Mouse (Mus musculus): ENCODE measurements around the gene Clta. TPM values are rescaled to one million over a fixed set of nuclear protein-coding genes. Genes with fewer than 3 reads are reported as not detected.

Clta gene
- polyA plus RNA-seq, 1 experiment from 2014 or later: 237 TPM

DNA sequence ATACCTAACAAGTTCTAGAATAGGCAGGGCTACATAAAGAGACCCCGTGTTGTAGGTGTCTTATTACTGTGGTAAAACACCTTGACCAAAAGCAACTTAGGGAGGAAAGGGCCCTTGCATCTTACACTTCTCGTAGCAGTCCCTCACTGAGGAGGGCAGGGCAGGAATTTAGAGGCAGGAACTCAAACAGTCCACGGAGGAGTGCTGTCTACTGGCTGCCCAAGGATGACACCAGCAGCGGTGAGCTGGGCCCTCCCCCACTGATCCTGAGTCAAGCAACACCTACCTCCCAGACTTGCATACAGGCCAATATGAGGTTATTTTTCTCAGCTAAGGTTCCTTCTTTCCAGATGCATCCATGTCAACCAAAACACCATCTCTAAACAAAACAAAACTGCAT, 24.0 kb upstream of the Clta start:
- ATAC-seq (ENCODE audit: insufficient read depth) (no peak), DNase-seq (no peak)
- TF ChIP-seq CTCF (IDR thresholded peaks at IDR 0.05; ENCODE audit: low read depth): no peak
- Histone ChIP-seq H3K4me2 (no peak overlapping the region), H3K9ac (no peak overlapping the region), H3K4me1 (ENCODE audit: insufficient read depth) (peaks cover 9% of the 10 kb centered on the region; the same call in 1 of the 2 replicates), H3K9me3 (ENCODE audit: low read depth, low read length) (no peaks in the 10 kb centered on the region), H3K27me3 (ENCODE audit: insufficient read depth, low read length) (no peaks in the 10 kb centered on the region), H3K27ac (ENCODE audit: low read depth) (no peak overlapping the region), H3K4me3 (ENCODE audit: low read depth, low read length) (no peak overlapping the region), H3K36me3 (ENCODE audit: insufficient read depth) (no peaks in the 10 kb centered on the region)
- WGBS: 71% methylated on average over 4 of the region's 4 CpGs

DNA sequence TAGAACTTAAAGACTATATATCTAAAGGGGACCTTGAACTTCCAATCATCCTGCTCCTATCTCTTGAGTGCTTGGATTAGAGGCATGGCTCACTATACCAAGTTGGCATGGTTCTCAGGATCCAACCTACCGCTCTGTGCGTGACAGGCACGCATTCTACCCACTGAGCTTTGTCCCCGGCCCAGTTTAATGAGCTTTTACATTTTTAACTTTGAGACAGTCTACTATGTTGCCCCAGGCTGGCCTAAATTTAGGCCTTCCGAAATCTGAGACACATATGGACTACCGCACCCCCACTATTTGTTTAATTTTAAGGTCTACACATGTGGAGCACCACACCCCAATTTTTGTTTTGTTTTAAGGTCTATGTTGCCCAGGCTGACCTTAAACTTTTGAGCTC, 23.4 kb upstream of the Clta start:
- no peak for ATAC-seq (ENCODE audit: insufficient read depth)
- Histone ChIP-seq H3K27ac (ENCODE audit: low read depth) (no peak overlapping the region), H3K4me2 (no peak overlapping the region), H3K4me3 (ENCODE audit: low read depth, low read length) (no peak overlapping the region), H3K27me3 (ENCODE audit: insufficient read depth, low read length) (no peaks in the 10 kb centered on the region), H3K36me3 (ENCODE audit: insufficient read depth) (no peaks in the 10 kb centered on the region), H3K4me1 (ENCODE audit: insufficient read depth) (peaks cover 9% of the 10 kb centered on the region; the same call in 1 of the 2 replicates), H3K9me3 (ENCODE audit: low read depth, low read length) (no peaks in the 10 kb centered on the region), H3K9ac (no peak overlapping the region)
- no peak for DNase-seq
- no peak for TF ChIP-seq CTCF (IDR thresholded peaks at IDR 0.05; ENCODE audit: low read depth)
- 97% methylated on average over 6 of the region's 6 CpGs for WGBS

DNA sequence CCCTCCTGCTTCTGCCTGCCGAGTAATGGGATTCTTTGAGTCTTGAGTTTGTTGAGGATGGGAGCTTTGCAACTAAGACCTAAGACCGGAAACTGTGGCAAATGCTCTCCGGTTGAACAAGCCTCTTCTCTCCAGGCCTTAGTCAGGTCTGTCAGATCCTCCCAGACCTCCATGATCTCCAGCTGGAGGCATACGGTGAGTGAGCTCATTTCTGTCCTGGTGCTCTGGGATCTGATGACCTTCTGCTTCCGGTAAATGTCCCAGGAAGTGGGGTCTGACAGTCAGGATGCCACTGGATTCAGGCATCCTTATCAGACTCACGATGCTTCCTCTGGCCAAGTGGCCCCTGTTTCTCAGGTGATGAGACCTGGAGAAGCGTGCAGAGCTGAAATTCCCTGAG, 23.0 kb upstream of the Clta start:
- Histone ChIP-seq H3K4me1 (ENCODE audit: insufficient read depth) (peaks cover 9% of the 10 kb centered on the region; the same call in 1 of the 2 replicates), H3K27ac (ENCODE audit: low read depth) (no peak overlapping the region), H3K9me3 (ENCODE audit: low read depth, low read length) (no peaks in the 10 kb centered on the region), H3K27me3 (ENCODE audit: insufficient read depth, low read length) (no peaks in the 10 kb centered on the region), H3K4me3 (ENCODE audit: low read depth, low read length) (no peak overlapping the region), H3K4me2 (no peak overlapping the region), H3K9ac (no peak overlapping the region), H3K36me3 (ENCODE audit: insufficient read depth) (no peaks in the 10 kb centered on the region)
- TF ChIP-seq CTCF (IDR thresholded peaks at IDR 0.05; ENCODE audit: low read depth): no peak
- DNase-seq: no peak
- 88% methylated on average over 7 of the region's 7 CpGs for WGBS
- no peak for ATAC-seq (ENCODE audit: insufficient read depth)

DNA sequence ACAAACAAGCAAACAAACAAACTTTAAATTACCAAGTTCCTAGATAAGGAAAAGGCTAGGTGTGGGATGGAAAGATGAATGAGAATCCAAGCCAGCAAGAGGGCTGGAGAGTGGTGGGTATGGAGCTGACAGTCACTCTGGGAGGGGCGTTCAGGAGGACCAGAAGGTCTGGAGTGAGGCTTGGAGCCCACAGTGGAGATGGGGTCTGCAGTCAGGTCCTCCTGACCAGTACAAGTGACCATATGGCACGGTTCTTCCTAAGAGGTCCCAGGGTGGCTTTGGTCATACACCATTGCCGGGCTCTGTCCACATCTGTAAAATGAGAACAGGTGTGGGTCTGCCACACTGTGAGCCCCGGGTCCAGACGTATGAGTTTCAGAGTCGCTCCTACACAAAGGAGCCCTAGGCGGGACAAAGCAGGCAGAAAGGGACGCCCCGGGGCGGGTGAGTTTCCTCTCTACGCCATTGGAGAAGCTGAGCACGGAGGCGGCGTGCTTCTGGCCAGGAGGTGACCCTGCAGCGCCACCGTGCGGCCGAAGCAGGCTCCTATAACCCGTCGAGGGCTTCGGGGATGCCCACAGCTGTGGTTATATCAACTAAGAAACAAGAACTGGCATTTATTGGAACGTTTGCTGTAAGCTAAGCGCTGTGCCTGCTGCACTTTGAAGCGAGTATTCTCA, 22.1 kb upstream of the Clta start:
- H3K27ac ChIP-seq (ENCODE audit: low read depth): no peak overlapping the region
- 1% methylated on average over 24 of the region's 24 CpGs for WGBS

DNA sequence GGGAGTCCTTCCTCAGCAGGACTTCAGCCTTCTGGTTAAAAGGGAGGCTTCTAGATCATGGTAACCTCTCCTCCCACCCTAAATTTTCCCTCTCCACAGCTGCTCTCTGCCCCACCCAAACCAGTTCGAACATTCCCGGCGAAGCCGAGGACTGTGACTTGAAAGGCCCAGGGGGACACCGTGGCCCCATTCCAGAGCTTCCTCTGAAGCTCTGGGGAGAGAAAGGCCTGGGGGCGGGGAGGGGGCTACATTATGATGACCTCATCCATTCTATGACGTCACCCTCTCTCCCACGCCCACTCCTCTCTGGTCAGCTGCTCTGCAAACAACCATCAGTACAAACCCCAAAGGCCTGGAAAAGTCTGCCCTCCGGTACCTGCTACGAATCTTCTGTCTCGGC, 21.1 kb upstream of the Clta start, which contains the start of gene Ccin:
Ccin (plus strand) TSS at position 303 of the 400 bp plus-strand sequence.
- Histone ChIP-seq H3K4me2 (peak within 1 kb of the TSS; percentile 71), H3K9me3 (ENCODE audit: low read depth, low read length) (no peaks in the 10 kb centered on the region), H3K27ac (ENCODE audit: low read depth) (no peak within 1 kb of the TSS), H3K4me1 (ENCODE audit: insufficient read depth) (peaks cover 9% of the 10 kb centered on the region; the same call in 1 of the 2 replicates), H3K9ac (peak within 1 kb of the TSS; percentile 49), H3K4me3 (ENCODE audit: low read depth, low read length) (peak within 1 kb of the TSS; percentile 32), H3K36me3 (ENCODE audit: insufficient read depth) (no peaks in the 10 kb centered on the region), H3K27me3 (ENCODE audit: insufficient read depth, low read length) (no peaks in the 10 kb centered on the region)
- ATAC-seq (ENCODE audit: insufficient read depth) (no peak), DNase-seq (no peak)
- no peak for TF ChIP-seq CTCF (IDR thresholded peaks at IDR 0.05; ENCODE audit: low read depth)
- WGBS: 68% methylated on average over 11 of the region's 11 CpGs

More for the DNA sequence above, 22.1 kb upstream of the Clta start:
- H3K4me1 ChIP-seq (ENCODE audit: insufficient read depth): peaks cover 9% of the 10 kb centered on the region; the same call in 1 of the 2 replicates
- DNase-seq (peak; percentile 97), ATAC-seq (ENCODE audit: insufficient read depth) (peak; percentile 88)
- H3K36me3 ChIP-seq (ENCODE audit: insufficient read depth): no peaks in the 10 kb centered on the region
- H3K9ac ChIP-seq: peak overlapping the region; percentile 49
- H3K4me3 ChIP-seq (ENCODE audit: low read depth, low read length): peak overlapping the region; percentile 32
- H3K9me3 ChIP-seq (ENCODE audit: low read depth, low read length): no peaks in the 10 kb centered on the region
- H3K4me2 ChIP-seq: peak overlapping the region; percentile 71
- no peaks in the 10 kb centered on the region for H3K27me3 ChIP-seq (ENCODE audit: insufficient read depth, low read length)
- peak; percentile 96 for TF ChIP-seq CTCF (IDR thresholded peaks at IDR 0.05; ENCODE audit: low read depth)

DNA sequence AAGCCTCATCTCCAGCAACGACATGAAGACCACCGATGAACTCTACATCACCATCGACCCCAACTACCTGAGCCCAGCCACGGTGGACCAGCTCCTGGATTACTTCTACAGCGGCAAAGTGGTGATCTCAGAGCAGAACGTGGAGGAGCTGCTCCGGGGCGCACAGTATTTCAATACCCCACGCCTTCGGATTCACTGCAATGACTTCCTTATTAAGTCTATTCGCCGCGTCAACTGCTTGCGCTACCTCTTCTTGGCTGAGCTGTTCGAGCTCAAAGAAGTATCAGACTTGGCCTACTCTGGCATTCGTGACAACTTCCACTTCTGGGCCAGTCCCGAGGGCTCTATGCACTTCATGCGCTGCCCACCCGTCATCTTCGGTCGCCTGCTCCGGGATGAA, 20.5 kb upstream of the Clta start:
- no peak overlapping the region for H3K4me2 ChIP-seq
- H3K36me3 ChIP-seq (ENCODE audit: insufficient read depth): no peaks in the 10 kb centered on the region
- DNase-seq (no peak), ATAC-seq (ENCODE audit: insufficient read depth) (no peak)
- no peak overlapping the region for H3K27ac ChIP-seq (ENCODE audit: low read depth)
- 90% methylated on average over 22 of the region's 22 CpGs for WGBS
- no peak for TF ChIP-seq CTCF (IDR thresholded peaks at IDR 0.05; ENCODE audit: low read depth)
- no peaks in the 10 kb centered on the region for H3K27me3 ChIP-seq (ENCODE audit: insufficient read depth, low read length)
- H3K4me1 ChIP-seq (ENCODE audit: insufficient read depth): peaks cover 4% of the 10 kb centered on the region; the same call in 1 of the 2 replicates
- H3K9ac ChIP-seq: no peak overlapping the region
- H3K9me3 ChIP-seq (ENCODE audit: low read depth, low read length): no peaks in the 10 kb centered on the region
- no peak overlapping the region for H3K4me3 ChIP-seq (ENCODE audit: low read depth, low read length)

DNA sequence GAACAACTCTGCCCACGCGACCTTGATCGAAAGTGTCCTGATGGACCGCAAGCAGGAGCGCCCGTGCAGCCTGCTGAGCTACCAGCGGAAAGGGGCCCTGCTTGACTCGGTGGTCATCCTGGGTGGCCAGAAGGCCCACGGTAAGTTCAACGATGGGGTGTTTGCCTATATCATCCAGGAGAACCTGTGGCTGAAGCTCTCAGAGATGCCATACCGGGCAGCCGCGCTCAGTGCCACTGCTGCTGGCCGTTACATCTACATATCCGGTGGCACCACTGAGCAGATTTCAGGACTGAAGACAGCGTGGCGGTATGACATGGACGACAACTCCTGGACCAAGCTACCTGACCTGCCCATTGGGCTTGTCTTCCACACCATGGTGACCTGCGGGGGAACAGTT, 19.9 kb upstream of the Clta start:
- H3K9me3 ChIP-seq (ENCODE audit: low read depth, low read length): no peaks in the 10 kb centered on the region
- H3K36me3 ChIP-seq (ENCODE audit: insufficient read depth): no peaks in the 10 kb centered on the region
- H3K4me3 ChIP-seq (ENCODE audit: low read depth, low read length): no peak overlapping the region
- 87% methylated on average over 19 of the region's 19 CpGs for WGBS
- H3K4me2 ChIP-seq: no peak overlapping the region
- DNase-seq: no peak
- H3K4me1 ChIP-seq (ENCODE audit: insufficient read depth): no peaks in the 10 kb centered on the region
- no peak overlapping the region for H3K9ac ChIP-seq
- no peak for ATAC-seq (ENCODE audit: insufficient read depth)
- no peaks in the 10 kb centered on the region for H3K27me3 ChIP-seq (ENCODE audit: insufficient read depth, low read length)
- no peak for TF ChIP-seq CTCF (IDR thresholded peaks at IDR 0.05; ENCODE audit: low read depth)
- H3K27ac ChIP-seq (ENCODE audit: low read depth): no peak overlapping the region

All from lung, embryonic 14.5 days (tissue).